Comparison of ENCODE assay signal across 7 mouse cellular contexts in the genomic region with DNA sequence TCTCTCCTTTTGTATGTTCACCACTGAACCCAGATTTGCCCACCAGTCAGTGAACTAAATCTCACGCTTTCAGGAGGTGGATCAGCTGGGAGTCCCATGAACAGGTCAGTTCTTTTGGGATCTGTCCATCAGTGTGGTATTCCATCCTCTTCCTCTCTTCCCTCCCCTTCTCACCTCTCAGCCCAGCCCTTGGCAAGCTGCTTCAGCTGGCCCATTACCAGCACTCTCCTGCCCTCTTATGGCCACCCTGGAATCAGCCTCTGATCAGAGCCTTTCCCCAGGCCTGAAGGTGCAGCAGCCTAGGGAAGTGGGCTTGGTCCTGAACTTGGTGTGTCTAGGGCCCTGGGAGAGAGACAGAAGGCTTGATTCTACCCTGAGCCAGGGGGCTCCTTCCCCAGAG. TPM values are rescaled to one million over a fixed set of nuclear protein-coding genes. Genes with fewer than 3 reads are reported as not detected.
DNase-seq lines count a peak whose midpoint lies in the region; ATAC-seq and TF ChIP-seq lines count a peak whose summit lies in the region.

No protein-coding gene starts in this region.

- peak; percentile 84 for TF ChIP-seq CTCF in layer of hippocampus, adult 2 months (conservative IDR thresholded peaks at IDR 0.05)

- peak; percentile 34 for DNase-seq in MEL-GATA-1-ER (ENCODE audit: extremely low read depth, low read depth)
- DNase-seq in adrenal gland, postnatal 36 days = peak; percentile 79 to 84
- peak; percentile 62 for DNase-seq in forebrain, embryonic 10.5 days (ENCODE audit: extremely low spot score, low spot score)
- DNase-seq in heart, postnatal 25 days (ENCODE audit: low spot score) = peak; percentile 36
- DNase-seq in layer of hippocampus, adult 2 months (ENCODE audit: low spot score in 2 of 2) = peak; percentile 48 to 70
- peak; percentile 53 for DNase-seq in right cerebral cortex, postnatal 4 days

- H3K27ac ChIP-seq in forebrain, embryonic 10.5 days = no peak overlapping the region
- no peak overlapping the region for H3K27ac ChIP-seq in layer of hippocampus, adult 2 months

- intact Hi-C loops in heart, postnatal 25 days (cut with DNase I) = loop anchor here (1.0 to 5.0 kb wide), 3 partner anchors 66 to 338 kb away; no protein-coding TSS in a partner anchor

- ATAC-seq in megakaryocyte progenitor cell, adult 5-6 weeks (replicated peaks; ENCODE audit: poor library complexity) = peak; percentile 83

- no peaks in the 10 kb centered on the region for H3K36me3 ChIP-seq in forebrain, embryonic 10.5 days (replicated peaks)

- WGBS in forebrain, embryonic 10.5 days = 45% methylated on average over 1 of the region's 1 CpGs

- no peak overlapping the region for H3K4me3 ChIP-seq in forebrain, embryonic 10.5 days
- H3K4me3 ChIP-seq in layer of hippocampus, adult 2 months = no peak overlapping the region

- peaks cover 86% of the 10 kb centered on the region for H3K27me3 ChIP-seq in forebrain, embryonic 10.5 days (ENCODE audit: poor library complexity, severe bottlenecking)

- H3K9me3 ChIP-seq in forebrain, embryonic 10.5 days = no peaks in the 10 kb centered on the region

- H3K4me1 ChIP-seq in forebrain, embryonic 10.5 days = peaks cover 35% of the 10 kb centered on the region

RNA-seq across cellular contexts. Expression of a gene that starts 42.4 kb away (rescaled TPM):
- 1 to 10 TPM; 1.4 to 2.0 TPM for total RNA-seq in adrenal gland, postnatal 36 days (2021)
- 0.12 and 0.31 TPM in 2 replicates for polyA plus RNA-seq in forebrain, embryonic 10.5 days (2016; fragmentation: Nextera tagmentation; extraction: Ambion mirVana)
- 1 to 10 TPM; 1.2 to 1.3 TPM for total RNA-seq in heart, postnatal 25 days (2021)
- under 1 TPM; 0.26 to 0.32 TPM for total RNA-seq in layer of hippocampus, adult 2 months (2021)
- not detected in 2 replicates for total RNA-seq in megakaryocyte progenitor cell, adult 5-6 weeks (2015)
- total RNA-seq in megakaryocyte progenitor cell, adult 5-6 weeks (2017) = 0.03 TPM in 1 of 2 replicates, not detected in the other
